ENCODE assay signal across 8 mouse cellular contexts in genomic region chr2:60082984-60083636, GRCm38 (mm10).
DNase-seq lines count a peak whose midpoint lies in the region; ATAC-seq lines count a peak whose summit lies in the region.

No protein-coding gene starts in this region.

- no peak overlapping the region for H3K4me2 ChIP-seq in heart, embryonic 11.5 days

- no peak overlapping the region for H3K4me3 ChIP-seq in heart, embryonic 11.5 days (ENCODE audit: low read depth, low read length)

- no peak for ATAC-seq in heart, embryonic 11.5 days (replicated peaks; ENCODE audit: insufficient number of reproducible peaks, low FRiP score, low TSS enrichment)

- H3K9ac ChIP-seq in heart, embryonic 11.5 days (ENCODE audit: low read depth, low read length), result no peak overlapping the region

- no peaks in the 10 kb centered on the region for H3K27me3 ChIP-seq in heart, embryonic 11.5 days (ENCODE audit: control insufficient read depth, insufficient read depth, low read length)

- DNase-seq in heart, adult 18-20 months, result peak; percentile 48 to 52
- DNase-seq in 416B (ENCODE audit: low read depth), result peak; percentile 48
- DNase-seq in adipocyte (ENCODE audit: low spot score), result peak; percentile 43
- peak; percentile 26 to 52 for DNase-seq in kidney, postnatal 25 days
- DNase-seq in urinary bladder, postnatal 10 days (ENCODE audit: low spot score), result no peak
- DNase-seq in urinary bladder, postnatal 4 days (ENCODE audit: low spot score in 2 of 2), result no peak
- DNase-seq in thymus, postnatal 4 days, result no peak

- H3K36me3 ChIP-seq in heart, embryonic 11.5 days (ENCODE audit: control insufficient read depth, insufficient read depth, low read length), result no peaks in the 10 kb centered on the region

- H3K9me3 ChIP-seq in heart, embryonic 11.5 days (replicated peaks; ENCODE audit: control insufficient read depth, low read length), result no peaks in the 10 kb centered on the region

- 58% methylated on average over 7 of the region's 7 CpGs for WGBS in heart, embryonic 11.5 days (ENCODE audit: insufficient replicate concordance)

- H3K4me1 ChIP-seq in heart, embryonic 11.5 days (ENCODE audit: control insufficient read depth, insufficient read depth, low read length), result peaks cover 16% of the 10 kb centered on the region

- H3K27ac ChIP-seq in heart, embryonic 11.5 days (ENCODE audit: low read depth, low read length), result no peak overlapping the region

Comparison
In these comparisons a context has a peak if more than half of its experiments do, and no peak if none do; other contexts are left out.
1. DNase-seq: peak in heart, adult 18-20 months (2 of 2), 416B (single experiment), adipocyte (single experiment) and kidney, postnatal 25 days (2 of 2); none in urinary bladder, postnatal 10 days (single experiment), urinary bladder, postnatal 4 days (0 of 2) and thymus, postnatal 4 days (single experiment).